Mouse (Mus musculus) heart, adult 11 months (tissue): ENCODE data around the gene Gm43552.

ENCODE experiments used
- DNase-seq: peaks from one replicate; pipeline ENCODE4 v3.0.0; 2022

Gene Gm43552

GRCm38 (mm10) chr5:65435363-65435805 is 57.2 kb downstream of the Gm43552 start:
- DNase-seq = no peak

GRCm38 (mm10) chr5:65434471-65435362 is 57.9 kb downstream of the Gm43552 start:
- no peak for DNase-seq

DNA sequence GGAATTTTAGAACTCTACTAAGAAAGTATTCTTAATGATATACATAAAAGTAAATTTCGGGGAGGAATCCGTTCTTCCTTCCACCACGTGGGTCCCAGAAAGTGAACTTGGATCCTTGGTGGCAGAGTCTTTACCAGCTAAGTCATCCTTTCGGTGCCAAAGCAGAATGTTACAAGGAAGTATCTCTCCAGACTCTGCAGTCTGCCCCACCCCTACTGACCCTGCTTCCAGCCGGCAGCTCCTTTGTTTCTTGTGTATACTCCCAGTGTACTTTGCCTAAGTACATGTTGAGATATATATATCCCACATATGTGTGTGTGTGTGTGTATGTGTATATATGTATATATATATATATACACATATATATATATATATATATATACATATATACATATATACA is 63.2 kb downstream of the Gm43552 start:
- no peak for DNase-seq

GRCm38 (mm10) chr5:65428321-65428720 is 64.3 kb downstream of the Gm43552 start:
- no peak for DNase-seq

DNA sequence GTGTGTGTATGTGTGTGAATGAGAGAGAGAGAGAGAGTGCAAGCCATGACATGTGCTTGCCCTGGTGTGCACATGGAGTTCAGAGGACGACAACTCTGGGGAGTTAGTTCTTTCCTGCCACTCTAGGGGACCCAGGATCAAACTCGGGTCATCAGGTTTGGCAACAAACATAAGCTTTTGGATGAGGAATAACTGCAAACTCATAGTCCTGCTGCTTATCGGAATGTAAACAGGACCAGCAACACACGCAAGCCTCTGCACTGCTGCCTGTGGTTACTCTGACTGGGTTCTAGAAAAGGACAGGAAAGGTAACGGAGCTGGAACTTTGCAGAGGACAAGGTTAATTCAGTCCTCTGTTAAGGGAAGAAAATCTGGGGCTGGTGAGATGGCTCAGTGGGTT is 67.4 kb downstream of the Gm43552 start:
- DNase-seq = no peak

DNA sequence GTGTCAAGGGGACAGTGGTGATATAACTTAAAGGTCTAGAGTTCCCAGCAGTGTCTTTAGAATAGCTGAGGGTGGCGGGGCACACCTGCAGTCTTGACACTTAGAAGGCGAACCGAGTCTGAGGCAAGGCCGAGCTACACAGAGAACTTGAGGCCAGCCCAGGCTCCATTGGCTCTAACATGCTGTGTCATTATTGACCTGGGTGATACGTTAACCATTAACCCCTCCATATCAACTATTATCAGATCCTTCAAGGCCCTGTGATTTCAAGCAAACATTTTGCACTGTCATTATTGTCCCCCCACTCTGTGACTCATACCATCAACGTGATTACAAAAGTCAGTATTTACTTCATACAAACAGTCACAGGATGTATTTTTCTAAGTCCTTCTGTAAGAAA is 68.4 kb downstream of the Gm43552 start:
- DNase-seq = no peak

DNA sequence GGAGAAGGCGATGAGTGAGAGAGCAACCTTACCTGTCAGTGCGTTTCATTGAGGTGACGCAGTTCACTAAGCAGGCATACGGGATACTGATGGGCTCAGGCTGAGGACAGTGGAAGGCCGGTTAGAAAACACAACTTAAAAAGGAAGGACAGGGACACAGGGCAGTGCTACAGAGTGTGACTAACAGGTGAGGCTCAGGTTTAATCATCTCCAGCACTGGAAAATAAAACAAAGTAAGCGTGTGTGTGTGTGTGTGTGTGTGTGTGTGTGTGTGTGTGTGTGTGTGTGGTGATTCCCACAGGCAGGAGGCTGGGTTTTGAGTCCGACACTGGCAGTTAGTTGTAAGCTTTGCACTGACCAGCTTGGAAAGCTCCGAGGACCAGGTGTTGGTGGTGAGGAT is 69.8 kb downstream of the Gm43552 start:
- DNase-seq = no peak

- no peak for DNase-seq
Measured at GRCm38 (mm10) chr5:65420822-65421221, 71.8 kb downstream of the Gm43552 start.

- no peak for DNase-seq
Measured at GRCm38 (mm10) chr5:65419136-65419535, 73.5 kb downstream of the Gm43552 start.

GRCm38 (mm10) chr5:65415653-65416458 is 76.8 kb downstream of the Gm43552 start:
- peak; percentile 93 for DNase-seq

GRCm38 (mm10) chr5:65407989-65408388 is 84.6 kb downstream of the Gm43552 start:
- DNase-seq = no peak

DNA sequence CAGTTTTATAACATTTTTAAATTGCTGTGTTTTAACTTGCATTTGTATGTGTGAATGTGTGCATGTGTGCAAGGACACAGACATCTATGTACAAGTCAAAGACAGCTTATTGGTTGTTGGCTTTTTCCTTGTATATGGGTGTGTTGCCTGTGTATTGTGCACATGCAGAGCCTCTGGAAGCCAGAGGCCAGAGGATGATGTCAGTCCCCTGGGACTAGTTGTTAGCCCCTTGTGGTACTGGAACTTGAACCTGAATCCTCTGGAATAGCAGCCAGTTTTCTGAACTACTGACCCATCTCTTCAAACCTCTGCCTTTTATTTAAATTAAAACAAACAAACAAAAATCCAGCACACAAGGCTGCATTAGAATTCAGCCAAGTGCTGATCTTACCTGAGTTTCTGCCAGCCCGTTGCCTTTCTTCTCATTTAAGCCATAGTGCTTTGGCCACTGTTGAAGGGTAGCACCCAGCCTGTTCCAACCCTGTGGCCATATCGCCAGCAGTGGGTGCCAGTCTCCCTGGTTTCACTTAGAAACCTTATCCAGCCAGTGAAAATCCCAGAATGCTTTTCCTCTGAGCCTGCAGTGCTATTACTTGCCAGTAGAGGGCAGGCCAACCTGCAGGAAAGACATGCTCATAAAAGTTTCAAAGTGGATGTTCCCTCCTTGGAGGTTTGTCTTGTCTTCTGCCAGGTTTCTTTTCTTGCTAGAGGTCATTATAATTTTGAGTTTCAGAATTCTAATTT is 91.2 kb downstream of the Gm43552 start:
- DNase-seq = peak; percentile 96

DNA sequence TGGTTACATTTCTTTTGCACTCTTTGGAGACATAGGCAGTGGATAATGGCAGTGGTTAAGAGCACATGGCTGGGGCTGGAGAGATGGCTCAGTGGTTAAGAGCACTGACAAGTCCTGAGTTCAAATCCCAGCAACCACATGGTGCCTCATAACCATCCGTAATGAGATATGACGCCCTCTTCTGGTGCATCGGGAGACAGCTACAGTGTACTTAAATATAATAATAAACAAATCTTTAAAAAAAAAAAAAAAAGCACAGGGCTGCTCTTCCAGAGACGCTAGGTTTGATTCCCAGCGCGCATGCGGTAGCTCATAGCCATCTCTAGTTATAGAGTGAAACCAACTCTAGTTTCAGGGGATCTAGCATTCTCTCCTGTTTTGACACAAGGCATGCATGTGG is 98.2 kb downstream of the Gm43552 start:
- DNase-seq = no peak

DNA sequence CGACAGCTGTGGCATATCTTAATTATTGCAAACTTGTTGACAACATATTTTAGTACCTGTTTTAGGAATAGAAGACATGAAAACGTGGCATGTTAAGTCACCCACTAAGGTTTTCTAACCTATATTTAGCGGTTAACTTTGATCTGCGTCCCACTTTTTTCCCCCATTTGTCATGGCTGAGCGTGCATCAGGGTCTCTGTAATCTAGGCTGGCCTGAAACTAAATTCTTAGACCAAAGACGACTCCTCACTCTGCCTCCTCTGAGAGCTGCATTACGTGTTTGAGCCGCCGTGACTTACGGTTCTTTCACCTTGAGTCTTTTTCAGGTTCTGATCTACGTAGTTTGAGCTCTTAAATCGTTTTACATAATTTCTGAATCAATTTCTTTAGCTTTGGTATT is 100.9 kb downstream of the Gm43552 start:
- no peak for DNase-seq

- peak; percentile 100 for DNase-seq
Measured at GRCm38 (mm10) chr5:65390648-65391644, 101.7 kb downstream of the Gm43552 start, which contains the start of the genes Rpl9 and Lias. Gene Rpl9 (minus strand): TSS chr5:65391444. Gene Lias (plus strand): TSS chr5:65391497.

GRCm38 (mm10) chr5:65387008-65387867 is 105.4 kb downstream of the Gm43552 start:
- no peak for DNase-seq

- no peak for DNase-seq
Measured at GRCm38 (mm10) chr5:65385704-65386103, 106.9 kb downstream of the Gm43552 start.
